Mouse (Mus musculus) skeletal muscle tissue, adult 2 months (tissue): Measurements from ENCODE around the gene Galnt7.
A peak's percentile ranks its signal among the peaks of the same experiment; 100 is the strongest.

Experiments used
- DNase-seq: peaks from one replicate; pipeline ENCODE4 v3.0.0-alpha.2; 2012; ENCODE audit warnings: low read depth, low spot score

Gene Galnt7

DNA sequence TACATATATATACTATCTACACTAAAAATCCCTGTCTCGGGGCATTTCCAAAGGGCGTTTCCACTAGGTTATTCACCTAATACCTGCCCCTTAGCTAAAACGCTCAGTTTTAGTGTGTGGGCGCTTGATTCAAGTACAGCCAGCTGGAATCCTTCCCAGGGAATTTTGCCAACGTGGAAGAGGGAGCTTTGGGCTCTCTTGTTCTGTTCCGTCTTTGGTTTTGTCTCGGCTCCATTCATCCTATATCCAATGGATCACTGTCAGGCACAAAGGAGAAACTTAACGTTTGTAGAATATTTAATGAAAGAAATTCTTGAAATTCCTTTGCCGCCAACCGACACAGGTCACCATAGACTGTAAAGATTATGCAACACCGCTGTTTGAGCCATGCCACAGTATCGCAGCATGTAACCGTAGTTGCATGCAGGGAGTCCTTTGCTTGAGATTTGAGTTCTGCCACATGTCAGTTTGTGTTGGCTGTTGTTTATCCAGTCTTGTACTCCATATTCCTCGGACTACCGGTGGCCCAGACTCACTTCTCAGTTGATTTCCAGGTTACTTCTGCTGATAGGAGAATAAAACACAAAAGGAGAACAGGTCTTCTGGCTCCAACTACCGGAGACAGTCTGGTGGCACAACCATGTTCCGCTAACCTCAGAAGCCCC is 153.9 kb downstream of the Galnt7 start:
- DNase-seq, result no peak

DNA sequence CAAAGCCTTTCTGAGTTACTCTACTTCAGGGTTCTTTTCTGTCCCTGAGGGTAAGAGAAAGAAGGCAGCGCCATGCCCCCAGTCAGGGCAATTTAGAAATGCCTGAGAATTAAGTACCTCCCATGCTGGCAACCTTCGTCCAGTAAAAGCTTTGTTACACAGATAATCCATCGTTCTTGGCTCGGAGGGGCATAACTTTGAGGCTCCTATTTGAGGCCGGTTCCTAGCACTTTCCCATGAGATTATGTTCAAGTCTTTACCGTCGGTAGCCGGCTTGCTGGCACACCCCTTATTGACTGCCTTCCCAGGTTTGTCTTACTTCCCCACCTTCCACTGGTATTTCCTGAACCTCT is 154.4 kb downstream of the Galnt7 start:
- no peak for DNase-seq

DNA sequence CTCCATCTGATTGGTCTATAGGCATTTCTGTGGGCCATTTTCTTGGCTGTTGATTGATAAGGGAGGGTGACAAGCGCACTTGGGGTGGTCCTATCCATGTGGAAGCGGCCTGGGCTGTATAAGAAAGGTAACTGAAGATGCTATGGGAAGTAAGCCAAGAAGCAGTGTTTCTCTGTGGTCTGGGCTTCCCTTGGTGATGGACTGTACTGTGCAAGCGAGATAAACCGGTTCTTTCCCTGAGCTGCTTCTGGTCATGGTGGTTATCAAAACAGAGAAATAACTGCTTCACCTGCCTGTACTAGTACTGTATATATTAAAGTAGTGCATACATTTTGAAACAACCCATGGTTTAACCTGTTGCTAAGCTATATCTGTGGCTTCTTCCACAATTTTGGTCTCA is 161.0 kb downstream of the Galnt7 start:
- DNase-seq, result no peak

DNA sequence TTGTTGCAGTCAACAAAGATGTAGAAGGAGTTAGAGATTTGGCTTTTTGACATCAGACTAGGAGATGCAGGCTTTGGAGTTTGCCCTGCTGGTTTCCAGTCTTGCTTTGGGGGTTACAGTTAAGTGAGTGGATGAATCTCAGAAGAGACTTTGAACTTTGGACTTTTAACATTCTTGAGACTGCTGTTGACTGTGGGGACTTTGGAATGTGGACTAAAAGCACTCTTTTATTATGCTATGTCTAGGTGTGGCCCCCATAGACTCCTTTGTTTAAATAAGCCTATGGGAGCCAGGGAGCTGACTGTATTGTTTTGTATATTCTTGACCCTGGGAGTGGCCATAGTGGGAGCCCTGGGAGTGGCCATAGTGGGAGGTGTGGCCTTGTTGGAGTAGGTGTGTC is 162.9 kb downstream of the Galnt7 start:
- DNase-seq, result no peak

DNA sequence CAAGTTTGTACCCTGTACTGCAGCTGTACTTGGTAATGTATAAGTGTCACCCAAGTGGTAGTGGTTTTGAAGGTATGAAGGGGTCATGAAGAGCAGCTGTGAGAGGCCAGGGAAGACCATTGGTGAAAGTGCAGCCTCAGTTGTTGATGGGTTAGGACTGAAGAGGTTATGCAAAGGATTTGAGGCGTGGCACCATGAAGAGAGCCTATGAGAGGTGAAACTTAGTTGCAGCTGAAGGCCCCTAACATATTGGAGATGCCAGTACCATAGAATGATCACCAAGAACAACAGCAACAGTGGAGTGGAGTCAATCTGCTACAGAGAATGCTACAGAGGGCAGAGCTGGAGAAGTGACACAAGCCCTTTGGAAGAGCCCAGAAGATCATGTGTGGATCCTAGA is 163.5 kb downstream of the Galnt7 start:
- DNase-seq, result no peak

DNA sequence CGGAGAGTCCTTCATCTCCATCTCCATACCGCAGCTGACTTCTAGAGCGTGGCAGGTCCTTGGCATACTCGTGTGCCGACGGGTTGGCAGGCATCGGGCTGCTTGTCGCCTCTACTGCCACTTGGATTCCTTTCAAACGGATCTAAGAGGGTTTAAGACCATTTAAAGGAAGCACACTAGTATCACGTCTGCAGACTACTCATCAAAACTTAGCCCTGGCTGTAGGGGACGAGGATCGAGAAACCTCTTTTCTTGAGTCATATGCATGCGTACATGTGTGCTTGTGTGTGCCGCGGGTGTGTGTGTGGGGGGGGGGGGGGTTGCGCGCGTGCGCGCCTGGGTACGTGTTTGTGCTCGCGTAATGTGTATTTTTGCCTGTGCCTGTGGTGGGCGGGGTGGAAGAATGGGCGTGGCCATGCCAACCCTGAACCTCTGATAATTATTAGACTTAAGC is 164.5 kb downstream of the Galnt7 start:
- peak; percentile 56 for DNase-seq

DNA sequence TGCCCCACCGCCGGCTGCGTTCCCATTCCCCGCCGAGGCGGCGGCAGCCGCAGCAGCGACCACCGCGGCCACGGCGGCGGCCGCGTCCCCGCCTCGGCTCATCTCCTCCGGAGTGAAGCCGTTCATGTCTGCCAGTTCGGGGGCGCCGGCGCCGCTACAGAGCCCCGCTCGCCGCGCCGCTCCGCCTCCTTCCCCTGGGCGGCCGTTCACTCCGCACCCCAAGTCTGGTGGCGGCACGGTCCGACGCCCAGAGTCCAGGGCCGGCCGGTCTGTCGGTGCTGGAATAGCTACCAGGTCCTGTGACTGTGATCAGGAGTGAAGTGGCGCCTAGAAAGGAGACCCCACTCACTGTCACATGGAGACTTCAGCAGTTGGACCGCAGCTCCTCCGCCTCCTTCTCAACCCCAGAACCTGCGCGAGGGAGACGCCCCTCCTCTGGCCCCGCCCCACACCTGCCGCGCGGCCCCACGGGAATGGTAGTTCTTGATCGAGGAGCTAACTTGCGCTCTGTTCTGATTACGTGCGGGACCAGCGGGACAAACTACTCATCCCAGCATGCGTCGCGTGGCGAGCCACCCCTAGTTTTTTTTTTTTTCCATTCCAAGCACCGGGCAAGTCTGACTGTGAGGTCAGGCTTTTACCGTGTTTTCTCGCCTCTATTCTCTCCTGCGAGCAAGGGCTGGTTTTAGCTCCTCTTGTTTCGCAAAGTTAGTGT is 165.2 kb downstream of the Galnt7 start, which contains the start of gene Sap30:
Gene Sap30 (minus strand): TSS at position 420 of the 715 bp plus-strand sequence.
- peak; percentile 94 for DNase-seq

DNA sequence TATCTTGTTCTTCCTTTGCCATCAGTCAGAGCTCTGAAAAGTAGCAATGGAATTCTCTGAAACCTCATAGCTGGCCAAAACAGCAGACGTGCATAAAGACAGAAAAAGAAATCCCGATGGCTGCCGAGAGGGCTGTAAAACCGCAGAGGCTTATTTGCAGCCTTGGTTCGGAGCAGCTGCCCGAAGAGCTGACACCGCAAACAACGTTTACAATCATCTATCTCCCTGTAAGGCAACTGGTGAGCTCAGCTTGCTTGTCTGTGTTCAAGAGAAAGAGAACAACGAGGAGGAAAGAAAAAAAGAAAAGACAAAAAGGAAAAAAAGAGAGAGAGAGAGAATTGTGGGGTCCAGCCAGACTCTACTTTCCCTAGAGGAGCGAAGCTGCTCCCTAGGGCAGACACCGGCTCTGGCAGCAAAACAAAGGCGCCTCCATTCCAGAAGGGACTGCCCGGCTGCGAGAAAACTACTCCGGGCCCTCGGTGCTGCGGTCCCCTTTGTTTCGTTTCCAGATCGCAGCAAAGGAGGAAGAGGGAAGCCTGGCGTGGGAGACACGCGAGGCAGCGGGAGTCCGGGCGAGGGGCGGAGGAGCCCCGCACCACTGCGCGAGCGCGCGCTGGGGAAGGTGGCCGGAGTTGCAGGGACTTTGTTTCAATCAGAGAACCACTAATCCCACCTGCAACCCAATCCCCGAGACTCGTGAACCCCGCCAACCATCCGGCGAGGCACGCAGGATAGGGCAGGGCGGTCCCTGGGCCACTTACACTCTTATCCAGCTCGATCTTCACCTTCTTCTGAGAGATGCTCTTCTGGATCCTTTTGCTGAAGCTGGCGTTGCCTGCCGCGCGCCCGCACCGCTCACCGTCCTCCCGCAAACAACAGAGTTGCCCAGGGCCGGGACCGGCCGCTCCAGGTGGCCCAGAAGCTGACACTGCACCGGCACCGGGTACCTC is 166.1 kb downstream of the Galnt7 start:
- no peak for DNase-seq

DNA sequence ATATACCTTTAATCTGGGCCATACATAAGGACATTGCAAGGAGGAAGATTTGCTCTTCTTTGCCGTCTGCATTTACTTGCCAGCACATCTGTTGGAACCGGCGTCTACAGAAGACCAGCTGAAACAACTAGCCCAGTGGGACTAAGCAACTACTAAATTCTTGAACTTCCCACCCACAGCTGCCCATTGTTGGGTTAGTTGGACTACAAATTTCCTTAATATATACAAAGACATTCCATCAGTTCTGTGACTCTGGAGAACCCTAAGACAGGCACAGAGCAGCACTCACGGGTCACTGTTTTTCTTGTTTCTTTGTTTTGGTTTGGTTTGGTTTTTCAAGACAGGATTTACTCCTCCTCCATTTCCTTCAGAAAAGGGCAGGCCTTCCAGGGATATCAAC is 172.2 kb downstream of the Galnt7 start:
- DNase-seq, result no peak

DNA sequence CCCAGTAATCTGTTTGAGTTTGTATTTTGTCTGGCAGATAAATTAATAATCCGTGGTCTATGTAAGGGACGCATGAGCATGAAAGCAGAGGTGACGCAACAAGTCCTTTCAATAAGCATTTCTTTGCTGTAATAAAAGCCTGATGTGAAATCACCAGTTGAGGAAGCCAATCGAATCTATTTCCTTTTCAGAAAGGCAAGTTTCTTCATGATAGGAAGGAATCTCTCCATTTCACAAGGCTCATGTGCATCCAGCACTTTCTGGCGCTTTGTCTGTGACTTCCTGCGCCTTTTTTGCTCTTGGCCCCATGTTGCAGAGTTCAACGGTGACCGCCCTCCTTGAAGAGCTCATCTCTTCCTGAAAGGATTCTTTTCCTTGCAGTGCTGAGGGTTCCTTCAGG is 173.1 kb downstream of the Galnt7 start:
- no peak for DNase-seq

DNA sequence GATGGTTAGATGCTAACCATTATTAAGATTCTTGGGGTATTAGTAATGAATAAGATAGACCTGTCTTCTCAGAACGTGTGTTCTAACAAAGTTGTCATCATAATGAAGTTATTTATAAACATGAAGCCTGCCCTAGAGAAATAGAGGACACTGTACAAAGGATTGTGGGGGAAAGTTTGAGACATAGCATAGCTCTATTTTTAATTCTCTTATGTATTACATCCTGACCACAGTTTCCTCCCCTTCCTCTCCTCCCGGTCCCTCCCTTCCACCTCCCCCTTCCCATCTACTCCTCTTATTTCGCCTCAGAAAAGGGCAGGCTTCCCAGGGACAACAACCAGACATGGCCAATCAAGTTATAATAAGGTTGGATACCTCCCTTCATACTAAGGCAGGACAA is 174.4 kb downstream of the Galnt7 start:
- no peak for DNase-seq
